Mouse (Mus musculus): ENCODE data around the gene Ifih1. TPM values are rescaled to one million over a fixed set of nuclear protein-coding genes. Genes with fewer than 3 reads are reported as not detected.

Gene Ifih1
- polyA plus RNA-seq, 1 experiment = 27.0 TPM

DNA sequence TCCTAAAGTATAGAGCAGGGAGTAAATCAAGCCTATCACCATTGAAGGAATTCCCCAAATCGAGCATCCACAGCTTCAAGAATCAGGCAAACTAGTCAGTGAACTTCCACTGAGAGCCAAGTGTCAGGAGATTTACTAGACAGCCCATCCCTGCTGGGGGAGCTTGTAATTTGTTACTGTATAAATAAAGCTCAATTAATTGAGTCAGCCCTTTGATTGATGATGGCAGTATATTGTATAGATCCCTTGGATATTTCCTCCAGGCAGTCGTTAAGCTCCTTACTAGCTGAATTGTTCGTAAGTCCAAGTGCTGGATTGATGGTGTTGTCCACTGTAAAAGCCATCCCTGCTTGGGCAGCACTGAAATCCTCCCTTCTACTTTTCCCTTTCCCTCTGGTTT is 23.8 kb upstream of the Ifih1 start:
- Histone ChIP-seq H3K27me3 (ENCODE audit: control insufficient read depth, insufficient read depth, low read length) (no peaks in the 10 kb centered on the region), H3K4me1 (ENCODE audit: control insufficient read depth, insufficient read depth, insufficient read length, low read length) (peaks cover 4% of the 10 kb centered on the region; the same call in 1 of the 2 replicates), H3K36me3 (ENCODE audit: control insufficient read depth, insufficient read depth, low read length) (0 out of 2 replicates have a peak, but pooled peaks cover 2% of the 10 kb centered on the region), H3K4me3 (ENCODE audit: low read depth, low read length) (no peak overlapping the region), H3K27ac (ENCODE audit: insufficient read depth, low read depth, low read length) (no peak overlapping the region)
- TF ChIP-seq CTCF (IDR thresholded peaks at IDR 0.05; ENCODE audit: extremely low read depth, insufficient read length, insufficient replicate concordance, low read depth, low read length) (no peak), POLR2A (IDR thresholded peaks at IDR 0.05; ENCODE audit: low read depth, low read length) (no peak)
- WGBS = 72% methylated on average over 3 of the region's 3 CpGs

DNA sequence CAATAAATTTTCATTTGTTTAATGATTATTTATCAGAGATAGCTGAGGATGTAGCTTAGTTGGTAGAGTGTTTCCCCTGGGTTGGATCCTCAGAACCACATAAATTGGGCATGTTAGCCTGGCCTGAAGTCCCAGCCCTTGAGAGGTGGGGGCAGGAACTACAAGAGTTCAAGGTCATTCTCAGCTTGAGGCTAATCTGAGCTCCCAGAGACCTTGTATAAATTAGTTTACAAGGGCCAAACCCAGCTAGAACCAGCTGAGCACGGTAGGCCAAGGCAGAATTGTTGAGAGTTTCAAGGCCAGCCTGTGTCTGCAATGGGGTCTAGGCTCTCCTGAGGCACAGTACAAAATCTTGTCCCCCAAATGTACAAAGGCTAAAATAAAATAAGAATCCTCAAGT is 19.5 kb upstream of the Ifih1 start:
- Histone ChIP-seq H3K4me1 (ENCODE audit: control insufficient read depth, insufficient read depth, insufficient read length, low read length) (peaks cover 6% of the 10 kb centered on the region; the same call in 1 of the 2 replicates), H3K36me3 (ENCODE audit: control insufficient read depth, insufficient read depth, low read length) (no peaks in the 10 kb centered on the region), H3K4me3 (ENCODE audit: low read depth, low read length) (no peak overlapping the region), H3K27me3 (ENCODE audit: control insufficient read depth, insufficient read depth, low read length) (no peaks in the 10 kb centered on the region), H3K27ac (ENCODE audit: insufficient read depth, low read depth, low read length) (no peak overlapping the region)
- no peak for TF ChIP-seq CTCF (IDR thresholded peaks at IDR 0.05; ENCODE audit: extremely low read depth, insufficient read length, insufficient replicate concordance, low read depth, low read length)
- no peak for TF ChIP-seq POLR2A (IDR thresholded peaks at IDR 0.05; ENCODE audit: low read depth, low read length)
- 26% methylated on average over 1 of the region's 1 CpGs for WGBS

DNA sequence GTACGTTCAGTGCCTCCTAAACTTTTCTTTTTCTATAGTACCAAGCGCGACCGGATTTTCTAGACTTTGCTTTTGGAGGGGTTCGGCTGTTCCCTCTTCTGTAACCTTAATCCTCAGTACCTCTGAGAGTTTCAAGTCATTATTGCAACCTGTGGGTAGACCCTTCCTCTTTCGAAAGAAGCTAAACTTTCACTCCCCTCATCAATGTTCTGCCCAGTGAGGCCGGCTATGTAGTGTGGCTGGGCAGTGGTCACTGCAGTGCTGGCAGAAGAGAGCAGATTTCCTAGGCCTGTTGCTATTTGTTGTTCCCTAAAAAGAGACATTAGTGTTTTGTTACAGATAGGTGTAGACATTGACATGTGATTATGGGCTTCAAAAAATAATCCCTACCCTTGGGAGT is 18.8 kb upstream of the Ifih1 start:
- 36% methylated on average over 7 of the region's 7 CpGs for WGBS
- H3K4me1 ChIP-seq (ENCODE audit: control insufficient read depth, insufficient read depth, insufficient read length, low read length) = peaks cover 6% of the 10 kb centered on the region; the same call in 1 of the 2 replicates
- no peaks in the 10 kb centered on the region for H3K36me3 ChIP-seq (ENCODE audit: control insufficient read depth, insufficient read depth, low read length)
- TF ChIP-seq CTCF (IDR thresholded peaks at IDR 0.05; ENCODE audit: extremely low read depth, insufficient read length, insufficient replicate concordance, low read depth, low read length) = no peak
- no peak for TF ChIP-seq POLR2A (IDR thresholded peaks at IDR 0.05; ENCODE audit: low read depth, low read length)
- H3K27ac ChIP-seq (ENCODE audit: insufficient read depth, low read depth, low read length) = no peak overlapping the region
- H3K27me3 ChIP-seq (ENCODE audit: control insufficient read depth, insufficient read depth, low read length) = no peaks in the 10 kb centered on the region
- peak overlapping the region; percentile 33 for H3K4me3 ChIP-seq (ENCODE audit: low read depth, low read length)

DNA sequence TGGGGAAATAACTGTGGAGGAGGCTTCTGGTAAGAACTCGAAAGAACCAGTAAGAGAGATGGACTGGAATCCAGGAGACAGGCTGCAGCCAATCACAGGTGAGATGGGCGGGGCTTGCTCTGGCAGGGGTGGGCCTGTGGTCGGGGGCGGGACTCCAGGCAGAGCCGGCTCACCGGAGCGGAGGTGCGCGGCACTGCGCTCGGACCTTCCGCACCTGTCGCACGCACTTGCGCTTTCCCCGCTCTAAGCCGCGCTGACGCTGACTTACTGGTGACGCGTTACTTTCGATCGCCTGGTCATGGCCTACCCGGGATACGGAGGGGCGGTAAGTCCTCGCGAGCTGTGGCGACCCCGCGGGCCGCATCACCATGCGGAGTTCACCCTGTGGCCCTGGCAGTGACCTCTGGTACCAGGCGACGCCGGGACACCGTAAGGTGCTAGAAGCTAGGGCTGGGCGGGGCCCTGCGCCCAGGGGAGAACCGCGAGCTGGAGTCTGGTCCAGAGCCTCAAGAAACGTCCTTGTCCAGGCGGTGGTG is 18.1 kb upstream of the Ifih1 start, which contains the start of gene Gca:
Gene Gca (plus strand): TSS at position 151 of the 536 bp plus-strand sequence.
- H3K27ac ChIP-seq (ENCODE audit: insufficient read depth, low read depth, low read length) = peak within 1 kb of the TSS; percentile 65
- WGBS = under 1% methylated on average over 43 of the region's 43 CpGs
- peaks cover 6% of the 10 kb centered on the region; the same call in 1 of the 2 replicates for H3K4me1 ChIP-seq (ENCODE audit: control insufficient read depth, insufficient read depth, insufficient read length, low read length)
- no peaks in the 10 kb centered on the region for H3K27me3 ChIP-seq (ENCODE audit: control insufficient read depth, insufficient read depth, low read length)
- H3K36me3 ChIP-seq (ENCODE audit: control insufficient read depth, insufficient read depth, low read length) = no peaks in the 10 kb centered on the region
- H3K4me3 ChIP-seq (ENCODE audit: low read depth, low read length) = peak within 1 kb of the TSS; percentile 99
- TF ChIP-seq POLR2A (IDR thresholded peaks at IDR 0.05; ENCODE audit: low read depth, low read length) (peak; percentile 81; the same call in 1 of the 2 replicates), CTCF (IDR thresholded peaks at IDR 0.05; ENCODE audit: extremely low read depth, insufficient read length, insufficient replicate concordance, low read depth, low read length) (no peak)

DNA sequence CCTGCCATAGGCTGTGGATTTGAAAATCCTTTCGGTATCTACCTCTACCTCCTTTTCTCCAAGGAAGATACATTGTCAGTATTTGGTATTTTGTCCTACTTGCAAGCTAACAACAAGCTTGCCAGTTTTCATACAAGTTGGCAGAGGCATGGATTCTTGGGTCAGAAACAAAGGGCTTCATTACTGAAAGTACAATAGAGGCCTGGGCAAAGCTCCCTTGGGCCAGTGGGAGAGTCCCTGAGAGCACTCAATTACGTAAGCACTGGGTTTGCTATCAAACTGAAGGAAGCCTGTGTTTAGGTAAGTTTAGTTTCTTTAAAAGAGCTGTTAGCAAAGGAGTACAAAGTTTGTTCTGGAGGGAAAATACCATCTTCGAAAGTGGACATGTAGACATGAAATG is 16.5 kb upstream of the Ifih1 start:
- Histone ChIP-seq H3K27ac (ENCODE audit: insufficient read depth, low read depth, low read length) (no peak overlapping the region), H3K27me3 (ENCODE audit: control insufficient read depth, insufficient read depth, low read length) (no peaks in the 10 kb centered on the region), H3K4me1 (ENCODE audit: control insufficient read depth, insufficient read depth, insufficient read length, low read length) (peaks cover 6% of the 10 kb centered on the region; the same call in 1 of the 2 replicates), H3K36me3 (ENCODE audit: control insufficient read depth, insufficient read depth, low read length) (no peaks in the 10 kb centered on the region), H3K4me3 (ENCODE audit: low read depth, low read length) (no peak overlapping the region)
- TF ChIP-seq CTCF (IDR thresholded peaks at IDR 0.05; ENCODE audit: extremely low read depth, insufficient read length, insufficient replicate concordance, low read depth, low read length) = no peak
- TF ChIP-seq POLR2A (IDR thresholded peaks at IDR 0.05; ENCODE audit: low read depth, low read length) = no peak
- 90% methylated on average over 3 of the region's 3 CpGs for WGBS

DNA sequence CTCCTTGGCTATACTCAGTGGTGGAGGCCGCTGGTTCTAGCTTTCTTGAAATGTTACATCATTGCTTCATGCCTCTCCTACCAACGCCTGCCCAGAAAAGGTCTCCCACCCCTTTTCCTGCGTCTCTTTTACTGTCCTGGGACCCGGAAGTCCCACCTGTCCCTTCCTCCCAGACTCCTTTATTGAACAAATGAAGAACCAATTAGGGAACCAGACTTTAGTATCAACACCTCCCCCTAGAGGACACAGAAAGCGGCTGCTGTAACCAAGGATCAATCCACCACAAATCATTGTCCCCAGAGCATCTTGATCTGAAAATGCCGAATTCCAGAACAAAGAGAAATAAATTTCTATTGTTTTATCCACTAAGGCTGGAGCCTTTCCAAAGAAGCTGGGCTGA is 14.5 kb upstream of the Ifih1 start:
- no peak for TF ChIP-seq POLR2A (IDR thresholded peaks at IDR 0.05; ENCODE audit: low read depth, low read length)
- TF ChIP-seq CTCF (IDR thresholded peaks at IDR 0.05; ENCODE audit: extremely low read depth, insufficient read length, insufficient replicate concordance, low read depth, low read length) = peak; percentile 29; the same call in 1 of the 2 replicates
- Histone ChIP-seq H3K4me3 (ENCODE audit: low read depth, low read length) (no peak overlapping the region), H3K27me3 (ENCODE audit: control insufficient read depth, insufficient read depth, low read length) (no peaks in the 10 kb centered on the region), H3K36me3 (ENCODE audit: control insufficient read depth, insufficient read depth, low read length) (no peaks in the 10 kb centered on the region), H3K27ac (ENCODE audit: insufficient read depth, low read depth, low read length) (no peak overlapping the region), H3K4me1 (ENCODE audit: control insufficient read depth, insufficient read depth, insufficient read length, low read length) (peaks cover 5% of the 10 kb centered on the region; the same call in 1 of the 2 replicates)
- WGBS = 51% methylated on average over 6 of the region's 6 CpGs

DNA sequence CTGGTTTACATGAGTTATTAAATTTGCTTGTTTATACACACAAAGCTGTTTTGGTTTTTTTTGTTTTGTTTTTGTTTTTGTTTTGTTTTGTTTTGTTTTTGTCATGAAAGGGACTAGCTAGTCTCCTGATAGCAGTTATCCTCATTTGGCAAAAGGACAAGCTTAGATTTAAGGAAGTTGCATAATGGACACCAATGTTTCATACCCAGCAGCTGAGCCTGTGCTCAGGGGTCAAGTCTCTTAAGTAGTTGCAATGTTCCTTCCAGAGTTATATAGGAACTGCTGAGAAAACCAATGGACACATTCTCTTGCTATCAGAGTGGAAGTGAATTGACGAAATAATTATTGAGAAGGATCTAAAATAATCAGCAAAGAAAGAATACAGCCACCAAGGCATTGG is 10.0 kb upstream of the Ifih1 start:
- no peak overlapping the region for H3K27ac ChIP-seq (ENCODE audit: insufficient read depth, low read depth, low read length)
- H3K4me1 ChIP-seq (ENCODE audit: control insufficient read depth, insufficient read depth, insufficient read length, low read length) = no peaks in the 10 kb centered on the region
- H3K27me3 ChIP-seq (ENCODE audit: control insufficient read depth, insufficient read depth, low read length) = no peaks in the 10 kb centered on the region
- no peaks in the 10 kb centered on the region for H3K36me3 ChIP-seq (ENCODE audit: control insufficient read depth, insufficient read depth, low read length)
- no peak overlapping the region for H3K4me3 ChIP-seq (ENCODE audit: low read depth, low read length)
- 79% methylated on average over 1 of the region's 1 CpGs for WGBS
- TF ChIP-seq CTCF (IDR thresholded peaks at IDR 0.05; ENCODE audit: extremely low read depth, insufficient read length, insufficient replicate concordance, low read depth, low read length) = no peak
- no peak for TF ChIP-seq POLR2A (IDR thresholded peaks at IDR 0.05; ENCODE audit: low read depth, low read length)
